Mouse (Mus musculus) bone marrow, adult 2 months (tissue): Measurements from ENCODE around the gene Sox5. TPM values are rescaled to one million over a fixed set of nuclear protein-coding genes. Genes with fewer than 3 reads are reported as not detected.

Source experiments
- H3K27ac ChIP-seq: fragments of 200-500 bp; 2 replicates; pipeline ENCODE4 v1.5.1; 2012; ENCODE audit warnings: low read depth, mild to moderate bottlenecking, control low read depth, inconsistent platforms, low read length; ENCODE audit not compliant: control insufficient read depth, poor library complexity, insufficient read depth
- H3K4me1 ChIP-seq: fragments of 200-500 bp; 2 replicates; pipeline ENCODE4 v1.6.1; 2011; ENCODE audit warnings: low read length; ENCODE audit not compliant: control insufficient read depth, insufficient read depth
- H3K4me3 ChIP-seq: fragments of 200-500 bp; replicated peaks from 2 replicates; pipeline ENCODE3; 2011; ENCODE audit warnings: mild to moderate bottlenecking, low read depth, low read length, control low read depth; ENCODE audit not compliant: control insufficient read depth
- CTCF ChIP-seq: fragments of 200-500 bp; IDR thresholded peaks from 2 replicates; pipeline ENCODE4 v1.5.1; 2011; ENCODE audit warnings: low read length, control low read depth; ENCODE audit not compliant: control insufficient read depth, insufficient read depth
- POLR2A ChIP-seq: fragments of 200-500 bp; IDR thresholded peaks from 2 replicates; pipeline ENCODE4 v1.6.1; 2011; ENCODE audit warnings: low read depth, mild to moderate bottlenecking, control low read depth, low read length, borderline replicate concordance; ENCODE audit not compliant: control insufficient read depth
- WGBS: fragments of 180-500 bp; shearing (Covaris S2); methylation state at CpG from one replicate; pipeline ENCODE4 v1.1.7; 2018; 5-methylcytosine and 5-hydroxymethylcytosine counted together
- polyA plus RNA-seq: library from polyadenylated mRNA; stranded (reverse); fragments of >200 nt; gene quantifications from 2 replicates; pipeline ENCODE4 v1.2.4, GENCODE M21; 2011; ENCODE audit warnings: low replicate concordance; ENCODE audit not compliant: missing spikeins, insufficient read depth, insufficient read length

Sox5 gene
- polyA plus RNA-seq, 1 experiment = not detected

DNA sequence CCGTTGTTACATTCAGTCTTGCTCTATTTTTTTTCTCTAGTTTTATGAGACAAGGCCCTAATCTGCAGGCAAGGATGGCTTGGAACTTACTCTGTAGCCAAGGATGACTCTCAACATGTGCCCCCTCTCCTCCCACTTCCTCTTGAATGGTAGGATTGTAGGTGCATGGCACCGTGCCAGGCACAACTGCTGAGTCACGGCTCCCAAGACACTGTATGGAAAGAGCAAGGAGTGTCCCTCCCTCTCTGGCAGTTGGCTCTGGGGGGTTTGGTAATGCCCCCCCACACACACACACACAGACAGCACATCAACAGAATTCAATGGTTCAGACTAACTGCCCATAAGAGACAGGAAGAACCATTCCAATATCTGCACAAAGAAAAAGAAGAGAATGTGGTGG lies 693.5 kb downstream of the Sox5 start:
- no peak overlapping the region for H3K27ac ChIP-seq
- TF ChIP-seq POLR2A = no peak
- no peak for TF ChIP-seq CTCF
- H3K4me3 ChIP-seq = no peak overlapping the region
- WGBS = 67% methylated on average over 3 of the region's 3 CpGs
- H3K4me1 ChIP-seq = no peaks in the 10 kb centered on the region

DNA sequence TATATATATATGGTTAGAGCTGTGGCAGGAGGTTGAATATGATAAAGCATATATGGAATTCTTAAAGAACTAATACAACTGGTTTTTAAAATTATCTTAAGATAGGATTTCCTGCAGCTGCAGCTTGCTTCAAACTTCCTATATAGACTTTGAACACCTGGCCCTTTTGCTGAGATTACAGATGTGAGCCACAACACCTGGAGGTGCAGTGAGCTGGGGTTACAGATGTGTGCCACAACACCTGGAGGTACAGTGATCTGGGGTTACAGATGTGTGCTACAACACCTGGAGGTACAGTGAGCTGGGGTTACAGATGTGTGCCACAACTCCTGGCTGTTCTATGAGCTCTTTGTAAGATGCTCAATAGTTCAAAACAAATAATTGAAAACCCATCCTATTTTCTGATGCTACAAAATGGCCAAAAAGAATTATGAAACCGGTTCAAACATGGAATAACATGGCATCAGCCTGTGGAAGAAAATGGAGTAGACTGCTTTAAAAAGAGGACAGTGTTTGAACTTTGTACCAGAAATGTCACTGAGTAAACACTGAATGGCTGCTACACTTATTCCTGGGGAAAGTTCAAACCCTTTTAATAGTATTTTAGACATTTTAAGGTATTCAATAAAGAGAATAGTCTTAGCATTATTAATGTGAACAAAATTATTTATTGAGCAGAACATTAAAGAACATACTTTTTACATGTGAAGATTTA lies 695.5 kb downstream of the Sox5 start:
- H3K4me1 ChIP-seq = no peaks in the 10 kb centered on the region
- no peak overlapping the region for H3K27ac ChIP-seq
- WGBS = 63% methylated on average over 1 of the region's 1 CpGs
- TF ChIP-seq CTCF (no peak), POLR2A (no peak)
- no peak overlapping the region for H3K4me3 ChIP-seq

DNA sequence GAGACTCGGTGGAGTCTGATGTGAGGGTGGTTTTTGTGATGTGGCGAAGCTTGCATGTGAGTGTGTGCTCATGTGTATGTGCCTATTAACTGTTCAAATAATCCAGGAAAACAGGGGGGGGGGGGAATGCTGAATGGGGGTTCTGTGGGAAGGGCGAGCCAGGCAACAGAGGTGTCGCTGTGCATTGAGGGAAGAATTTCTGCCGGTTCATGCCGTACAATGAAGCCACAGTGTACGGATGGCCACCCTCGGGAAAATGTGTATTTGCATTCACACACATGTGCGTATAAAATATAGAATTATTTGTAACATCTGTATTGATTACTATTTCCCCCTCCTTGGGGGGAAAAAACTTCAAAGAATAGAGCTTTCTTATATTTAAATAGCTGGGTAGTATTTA lies 699.5 kb downstream of the Sox5 start:
- no peak for TF ChIP-seq POLR2A
- TF ChIP-seq CTCF = no peak
- 86% methylated on average over 9 of the region's 9 CpGs for WGBS
- no peaks in the 10 kb centered on the region for H3K4me1 ChIP-seq
- H3K27ac ChIP-seq = no peak overlapping the region
- H3K4me3 ChIP-seq = no peak overlapping the region

DNA sequence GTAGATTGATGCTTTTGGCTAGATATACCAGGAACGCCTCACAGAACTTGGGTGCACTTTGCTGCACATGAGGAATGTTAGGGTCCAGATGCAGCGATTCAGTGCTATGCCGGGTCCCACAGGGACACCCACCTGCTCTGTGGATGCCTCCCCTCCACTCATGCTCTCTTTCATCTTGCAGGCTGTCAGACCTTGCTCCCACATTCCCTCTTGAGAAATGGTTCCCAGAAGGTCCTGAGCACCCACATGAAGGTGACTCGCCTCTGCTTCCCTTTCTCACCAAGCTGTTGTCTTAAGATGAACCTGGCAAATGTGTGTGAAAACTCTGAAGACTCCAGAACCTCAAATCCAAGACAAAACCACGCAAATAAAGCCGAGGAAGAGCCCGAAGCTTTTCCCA lies 704.0 kb downstream of the Sox5 start:
- 82% methylated on average over 7 of the region's 7 CpGs for WGBS
- H3K27ac ChIP-seq = no peak overlapping the region
- TF ChIP-seq POLR2A (no peak), CTCF (no peak)
- no peak overlapping the region for H3K4me3 ChIP-seq
- H3K4me1 ChIP-seq = no peaks in the 10 kb centered on the region

DNA sequence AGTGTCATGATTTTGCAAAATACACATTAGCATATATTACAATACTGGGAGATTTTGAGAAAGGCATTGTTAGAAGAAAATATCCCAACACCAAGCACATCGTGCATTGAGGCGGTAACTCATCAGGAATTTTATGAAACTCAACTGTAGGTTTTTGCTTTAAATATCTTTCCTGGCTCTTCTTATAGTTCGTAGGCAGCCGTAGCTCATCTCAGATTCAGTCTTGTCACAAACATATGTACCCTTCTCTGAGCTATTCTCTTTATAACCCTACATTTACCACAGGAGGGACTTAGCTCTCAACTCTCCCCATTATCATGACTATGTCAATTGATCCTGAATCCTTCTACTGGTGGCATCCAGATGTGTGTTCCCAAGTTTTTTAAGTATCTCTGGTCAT lies 705.4 kb downstream of the Sox5 start:
- Histone ChIP-seq H3K4me3 (no peak overlapping the region), H3K27ac (no peak overlapping the region), H3K4me1 (no peaks in the 10 kb centered on the region)
- no peak for TF ChIP-seq CTCF
- TF ChIP-seq POLR2A = no peak
- 87% methylated on average over 4 of the region's 4 CpGs for WGBS

DNA sequence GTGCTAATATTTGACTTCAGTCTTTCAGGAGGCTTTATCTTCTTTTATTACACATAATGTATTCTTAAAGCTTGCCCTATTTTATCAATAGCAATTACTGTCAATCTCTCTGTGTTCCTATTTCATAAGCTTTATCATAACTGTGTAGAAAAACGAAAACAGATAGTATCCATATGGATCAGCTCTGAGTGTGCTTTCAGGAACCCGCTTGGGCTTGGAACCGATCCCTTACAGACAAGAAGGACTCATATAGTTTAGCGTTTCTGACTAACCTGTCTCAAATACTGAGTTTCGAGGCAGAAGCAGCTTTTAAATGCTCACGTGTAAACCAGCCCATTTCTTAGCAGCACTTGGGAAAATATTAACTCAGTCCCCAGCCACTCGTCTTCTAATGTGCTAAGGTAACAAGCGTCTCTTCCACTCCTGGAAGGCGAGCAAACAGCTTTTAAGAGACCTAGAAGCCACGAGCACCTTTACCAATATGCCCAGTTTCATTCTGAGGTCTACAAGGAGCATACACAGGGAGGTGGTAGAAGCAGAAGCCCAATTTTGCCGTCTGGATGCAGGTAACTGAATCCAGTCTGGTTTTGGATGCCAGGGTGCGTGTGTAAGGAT lies 706.3 kb downstream of the Sox5 start:
- 81% methylated on average over 12 of the region's 12 CpGs for WGBS
- Histone ChIP-seq H3K4me1 (no peaks in the 10 kb centered on the region), H3K27ac (no peak overlapping the region), H3K4me3 (no peak overlapping the region)
- no peak for TF ChIP-seq CTCF
- TF ChIP-seq POLR2A = no peak

DNA sequence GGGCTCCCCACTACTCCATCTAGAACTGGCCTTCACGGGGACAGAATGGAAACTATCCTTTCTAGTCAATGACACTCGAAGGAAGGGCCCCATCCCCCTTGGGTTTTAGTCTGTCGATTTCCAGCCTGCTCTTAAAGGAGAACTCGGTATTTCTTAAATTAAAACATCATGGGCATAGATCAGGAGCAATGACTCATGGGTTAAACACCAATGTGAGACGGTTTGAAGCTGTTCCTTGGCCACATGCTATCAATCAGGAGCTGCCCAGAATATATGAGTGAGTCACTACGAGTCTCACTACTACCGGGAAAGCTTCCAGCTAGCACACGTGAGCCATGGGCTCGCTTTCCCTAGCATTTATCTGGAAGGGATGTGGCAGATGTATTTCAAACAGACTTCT lies 707.0 kb downstream of the Sox5 start:
- no peak for TF ChIP-seq POLR2A
- TF ChIP-seq CTCF = no peak
- WGBS = 68% methylated on average over 9 of the region's 9 CpGs
- Histone ChIP-seq H3K4me3 (no peak overlapping the region), H3K4me1 (no peaks in the 10 kb centered on the region), H3K27ac (no peak overlapping the region)

DNA sequence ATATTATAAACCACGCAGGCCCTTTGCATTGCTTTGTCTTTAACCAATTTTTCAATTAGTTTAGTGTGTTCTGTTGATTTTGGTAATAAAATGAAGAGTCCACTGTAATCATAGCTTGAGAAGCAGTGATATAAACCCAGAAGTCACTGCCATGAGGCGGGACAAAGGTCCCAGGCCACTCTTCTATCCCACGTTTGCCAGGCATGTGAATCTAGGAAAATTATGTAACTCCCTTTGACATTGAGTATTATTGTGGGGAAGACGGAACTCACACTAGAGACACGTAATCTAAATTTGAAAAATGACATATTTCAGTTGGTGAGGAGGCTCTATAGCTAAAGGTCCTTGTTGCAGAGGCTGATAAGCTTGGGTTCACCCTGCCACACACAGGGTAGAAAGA lies 711.3 kb downstream of the Sox5 start:
- Histone ChIP-seq H3K4me1 (no peaks in the 10 kb centered on the region), H3K27ac (no peak overlapping the region), H3K4me3 (no peak overlapping the region)
- no peak for TF ChIP-seq POLR2A
- TF ChIP-seq CTCF = no peak
- 77% methylated on average over 5 of the region's 5 CpGs for WGBS
